Mouse (Mus musculus) neural tube, postnatal 0 days (tissue): ENCODE measurements around the gene Ccdc80. TPM values are rescaled to one million over a fixed set of nuclear protein-coding genes. Genes with fewer than 3 reads are reported as not detected.

Experiments used
- polyA plus RNA-seq: library from polyadenylated mRNA; unstranded; fragments of >200 nt; fragmentation: Nextera tagmentation; extraction: Ambion mirVana; gene quantifications from 2 replicates; pipeline ENCODE4 v1.2.1, GENCODE M21; 2015

The Ccdc80 gene
- polyA plus RNA-seq = 20.6 and 22.4 TPM in 2 replicates

DNA sequence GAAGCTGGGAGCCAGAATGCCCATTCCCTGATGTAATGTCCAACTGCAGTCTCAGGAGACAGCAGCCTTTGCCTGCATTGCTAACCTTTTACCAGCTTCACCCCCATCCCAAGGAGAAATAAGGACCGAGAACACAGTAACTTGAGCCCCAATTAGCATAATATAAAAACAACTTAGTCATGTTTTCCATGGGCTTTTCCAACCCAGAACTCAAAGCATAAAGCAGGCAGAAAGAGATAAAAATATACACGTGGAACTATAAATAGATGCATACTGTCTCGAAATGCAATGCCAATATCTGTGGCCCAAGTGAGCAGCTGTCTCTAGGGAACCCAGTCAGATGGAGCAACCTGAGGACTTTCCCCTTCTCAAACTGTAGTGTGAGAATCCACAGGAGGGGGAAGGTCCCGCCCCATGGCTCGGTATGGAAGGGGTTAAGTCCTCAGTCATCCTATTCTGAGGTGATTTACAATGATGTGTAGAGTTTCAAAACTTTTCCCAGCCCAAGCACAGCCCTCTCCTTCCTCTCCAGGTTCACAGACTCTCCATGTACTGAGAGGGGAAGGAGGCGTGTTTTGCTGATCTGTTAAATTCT is at the start of gene Ccdc80:
Gene Ccdc80 (plus strand): TSS at position 266 of the 595 bp plus-strand sequence.

DNA sequence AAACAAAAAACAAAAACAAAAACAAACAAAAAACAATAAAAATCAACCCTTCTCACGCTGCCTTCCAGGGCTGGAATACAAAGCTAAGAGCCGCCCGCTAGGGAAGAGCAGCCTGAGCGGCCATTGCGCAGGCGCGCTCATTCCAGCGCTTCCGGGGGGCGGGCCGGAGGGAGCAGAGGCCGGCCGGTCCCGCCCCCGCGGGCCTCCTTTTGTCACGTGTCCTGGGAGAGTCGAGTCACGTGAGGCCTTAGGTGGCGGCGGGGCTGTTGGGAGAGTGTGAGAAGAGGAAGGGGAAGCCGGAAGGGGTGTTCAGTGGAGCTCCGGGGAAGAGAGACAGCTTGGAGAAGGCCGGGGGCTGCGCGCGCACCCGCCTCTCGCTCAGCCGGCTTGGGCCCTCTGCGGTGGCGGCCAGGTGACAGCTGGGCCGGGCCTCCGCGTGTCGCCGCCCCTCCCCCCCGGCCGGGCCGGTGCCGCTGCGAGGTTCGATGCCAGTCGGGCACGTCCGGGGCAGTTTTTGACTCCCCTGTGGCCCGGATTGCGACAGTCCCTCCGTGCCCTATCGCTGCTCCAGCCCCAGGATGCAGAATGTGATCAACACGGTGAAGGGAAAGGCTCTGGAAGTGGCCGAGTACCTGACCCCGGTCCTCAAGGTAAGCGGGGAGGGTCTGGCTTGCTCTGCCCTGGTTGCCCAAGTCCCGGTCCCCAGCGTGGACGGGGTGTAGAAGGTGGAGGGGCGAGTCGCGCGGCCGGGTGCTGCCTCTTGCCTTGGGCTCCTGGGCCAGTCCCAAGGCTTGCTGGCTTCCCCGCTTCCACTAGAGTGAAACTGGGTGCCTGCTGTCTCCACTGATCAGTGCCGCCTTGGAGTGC is 65.6 kb downstream of the Ccdc80 start, which contains the start of the genes Slc35a5 and Atg3:
Gene Slc35a5 (minus strand): TSS at position 185 of the 867 bp plus-strand sequence.
Gene Atg3 (plus strand): TSS at position 264 of the 867 bp plus-strand sequence.

Other genes with a start within 250 kb of the Ccdc80 start
- gene Cd200r2, start 226.3 kb upstream of the Ccdc80 start, polyA plus RNA-seq = not detected in 2 replicates
- not detected in 2 replicates for gene Cd200r3, start 149.7 kb upstream of the Ccdc80 start, polyA plus RNA-seq
- gene Slc35a5, start 65.3 kb downstream of the Ccdc80 start, polyA plus RNA-seq = 29.2 and 33.1 TPM in 2 replicates
- 59.4 and 62.3 TPM in 2 replicates for gene Atg3, start 65.4 kb downstream of the Ccdc80 start, polyA plus RNA-seq
- gene Btla, start 130.9 kb downstream of the Ccdc80 start, polyA plus RNA-seq = 0.13 TPM in 1 of 2 replicates, not detected in the other